Mouse (Mus musculus) Patski (cell line): Measurements from ENCODE around the gene Ciita. TPM values are rescaled to one million over a fixed set of nuclear protein-coding genes. Genes with fewer than 3 reads are reported as not detected.

Experiments
- ATAC-seq: fragments of 100-300 bp; one replicate; pipeline ENCODE4 v1.8.0; 2021
- CTCF ChIA-PET: fragments of 350-600 bp; sonication (Branson Sonifier 250); formaldehyde crosslinking; loops from one replicate; lab custom pipeline; 2022; ENCODE audit warnings: inconsistent platforms; lab: Charles Lee
- POLR2A ChIA-PET: fragments of 350-600 bp; sonication (Branson Sonifier 250); formaldehyde crosslinking; loops from one replicate; lab custom pipeline; 2022; ENCODE audit warnings: antibody characterized with exemption, inconsistent platforms; lab: Charles Lee
- DNase-seq: peaks from one replicate; pipeline ENCODE4 v3.0.0-alpha.2; 2011; ENCODE audit warnings: low read depth, low spot score
- H3K27me3 ChIP-seq: fragments of 371-371 bp; one replicate; pipeline ENCODE4 v1.5.1; 2021
- CTCF ChIP-seq: fragments of 100-300 bp; IDR thresholded peaks from one replicate; pipeline ENCODE4 v1.5.1; 2021
- in situ Hi-C: fragments of 300-500 bp; cut with MboI; formaldehyde crosslinking; loops from 3 replicates; pipeline ENCODE4 v1.11.1; 2018; ENCODE audit warnings: low pct_unique_long_range_greater_than_20kb, mixed read lengths
- polyA plus RNA-seq: library from polyadenylated mRNA; unstranded; gene quantifications from one replicate; pipeline ENCODE4 v1.2.3, GENCODE M21; 2021

Gene Ciita
- polyA plus RNA-seq, 1 experiment from 2014 or later: 0.03 TPM

DNA sequence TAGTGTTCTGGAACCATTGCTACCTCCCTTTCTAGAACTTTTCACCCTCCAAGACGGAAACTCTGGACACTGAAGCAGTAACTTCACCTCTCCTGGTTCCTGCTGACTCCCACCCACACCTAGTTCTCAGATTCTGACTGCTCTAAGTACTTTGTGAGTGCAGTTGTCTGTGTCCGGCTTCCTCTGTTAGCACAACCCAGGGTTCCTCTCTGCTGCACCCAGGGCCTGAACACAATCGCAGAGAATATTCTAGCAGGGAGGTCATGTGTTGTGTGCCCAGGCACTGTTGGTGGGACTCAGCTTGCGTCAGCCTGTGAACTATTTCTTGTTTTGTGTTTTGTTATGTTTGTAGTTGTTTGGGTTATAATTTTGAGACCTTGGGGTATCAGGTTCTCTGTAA, 11.9 kb downstream of the Ciita start:
- ChIA-PET CTCF (no interaction called here), POLR2A (no interaction called here)
- H3K27me3 ChIP-seq: no peaks in the 10 kb centered on the region
- in situ Hi-C loops: no loop called here
- ATAC-seq: no peak
- DNase-seq: no peak
- no peak for TF ChIP-seq CTCF

DNA sequence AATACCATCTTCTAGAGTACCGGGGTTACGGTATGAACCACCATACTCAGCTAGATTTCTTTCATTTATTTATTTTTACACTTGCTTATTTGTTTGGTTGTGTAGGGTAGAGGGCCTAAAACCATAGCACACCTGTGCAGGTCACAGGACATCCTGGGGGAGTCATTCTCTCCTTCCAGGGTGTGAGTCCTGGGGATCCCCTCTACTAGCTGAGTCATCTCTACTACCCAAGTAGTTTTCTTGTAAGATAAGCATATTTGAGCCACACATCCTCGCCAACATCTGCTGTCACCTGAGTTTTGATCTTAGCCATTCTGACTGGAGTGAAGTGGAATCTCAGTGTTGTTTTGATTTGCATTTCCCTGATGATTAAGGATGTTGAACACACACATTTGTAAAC, 12.7 kb downstream of the Ciita start:
- ATAC-seq (no peak), DNase-seq (no peak)
- POLR2A ChIA-PET: no interaction called here
- CTCF ChIA-PET: no interaction called here
- H3K27me3 ChIP-seq: no peaks in the 10 kb centered on the region
- TF ChIP-seq CTCF: no peak
- in situ Hi-C loops: no loop called here

DNA sequence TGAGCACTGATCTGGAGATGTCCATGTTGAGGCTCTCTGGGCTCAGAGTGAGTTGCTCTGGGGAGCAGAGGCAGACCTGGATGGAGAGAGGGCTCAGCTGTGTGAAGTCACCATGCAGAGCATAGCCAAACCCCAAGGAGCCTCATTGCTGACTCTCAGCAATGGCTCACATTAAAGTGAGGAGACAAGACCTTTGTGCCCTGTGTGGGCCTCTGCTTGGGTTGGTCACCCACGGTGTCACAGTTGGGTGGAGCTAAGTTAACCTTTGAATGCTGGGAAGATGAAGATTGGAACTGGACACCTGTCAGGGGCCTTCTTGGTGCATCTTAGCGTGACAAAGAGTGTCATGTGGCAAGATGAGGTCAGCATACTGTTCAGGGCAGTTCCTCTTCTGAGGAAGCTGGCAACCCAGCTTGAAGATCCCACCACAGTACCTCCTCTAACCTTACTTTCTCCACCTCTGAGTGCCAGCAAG, 16.0 kb downstream of the Ciita start:
- H3K27me3 ChIP-seq: no peaks in the 10 kb centered on the region
- POLR2A ChIA-PET: interaction anchor here (0.5 kb wide), 1 partner anchor 837 kb away, joined by 4 read pairs; no protein-coding TSS in a partner anchor
- in situ Hi-C loops: no loop called here
- DNase-seq (no peak), ATAC-seq (no peak)
- TF ChIP-seq CTCF: no peak
- CTCF ChIA-PET: interaction anchor here (1.1 kb wide), 1 partner anchor 25 kb away, joined by 3 read pairs; no protein-coding TSS in a partner anchor

DNA sequence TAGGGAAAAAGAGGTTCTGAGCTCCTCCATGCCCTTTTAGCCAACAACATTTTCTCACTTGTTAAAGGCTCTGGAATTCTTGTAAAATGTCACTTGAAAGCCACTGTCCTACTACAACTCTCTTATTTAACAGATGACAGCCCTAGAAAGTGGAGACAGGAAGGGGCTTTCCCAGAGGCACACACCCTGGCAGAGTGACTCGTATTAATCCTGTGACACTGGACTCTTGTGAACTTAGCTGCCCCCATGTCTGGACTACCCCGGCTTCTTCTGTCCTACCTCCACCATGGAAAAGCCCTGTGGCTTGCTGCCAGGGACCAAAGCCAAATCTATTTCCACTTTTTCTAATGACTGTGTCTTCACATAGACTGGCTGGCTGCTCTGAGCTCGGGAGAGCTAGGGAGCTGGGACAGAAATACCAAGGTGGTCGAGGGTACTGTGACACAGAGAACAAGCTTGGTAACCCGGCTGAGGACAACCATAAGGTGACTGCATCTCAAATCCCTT, 18.3 kb downstream of the Ciita start:
- no peak for DNase-seq
- POLR2A ChIA-PET: no interaction called here
- ATAC-seq: no peak
- no peaks in the 10 kb centered on the region for H3K27me3 ChIP-seq
- CTCF ChIA-PET: no interaction called here
- no peak for TF ChIP-seq CTCF
- in situ Hi-C loops: no loop called here

DNA sequence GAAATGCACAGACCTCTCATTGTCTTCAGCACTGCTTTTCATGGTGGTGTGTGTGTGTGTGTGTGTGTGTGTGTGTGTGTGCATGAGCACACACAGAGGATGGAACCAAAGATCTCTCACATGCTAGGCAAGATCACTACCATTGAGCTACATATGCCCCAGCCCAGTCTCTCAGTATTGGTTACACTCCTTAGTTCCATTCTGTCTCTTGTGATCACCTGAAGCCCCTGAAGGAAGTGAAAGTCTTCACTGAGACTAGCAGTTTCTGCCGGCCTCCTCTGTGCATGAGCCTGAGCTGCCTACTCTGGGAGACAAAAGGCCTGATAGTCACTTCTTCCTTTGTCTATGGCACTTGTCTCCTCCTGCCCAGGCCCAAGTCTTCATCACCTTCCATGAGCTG, 19.3 kb downstream of the Ciita start:
- no peaks in the 10 kb centered on the region for H3K27me3 ChIP-seq
- CTCF ChIA-PET: no interaction called here
- POLR2A ChIA-PET: no interaction called here
- ATAC-seq (no peak), DNase-seq (no peak)
- in situ Hi-C loops: no loop called here
- no peak for TF ChIP-seq CTCF

DNA sequence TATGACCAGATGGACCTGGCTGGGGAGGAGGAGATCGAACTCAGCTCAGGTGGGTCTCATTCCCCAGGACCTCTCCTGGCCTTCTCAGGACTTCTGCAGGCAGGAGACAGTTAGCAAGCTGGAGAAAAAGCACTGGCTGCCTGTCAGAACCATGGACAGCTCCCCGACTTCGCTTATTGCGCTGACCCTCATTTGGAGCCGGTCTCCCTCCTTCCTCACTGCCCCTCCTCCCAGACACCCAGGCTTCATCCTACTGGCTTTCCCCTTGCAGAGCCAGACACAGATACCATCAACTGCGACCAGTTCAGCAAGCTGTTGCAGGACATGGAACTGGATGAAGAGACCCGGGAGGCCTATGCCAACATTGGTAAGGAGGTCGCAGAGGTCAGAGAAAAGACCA, 22.0 kb downstream of the Ciita start:
- ChIA-PET CTCF (no interaction called here), POLR2A (no interaction called here)
- in situ Hi-C loops: no loop called here
- no peak for TF ChIP-seq CTCF
- no peak for ATAC-seq
- H3K27me3 ChIP-seq: no peaks in the 10 kb centered on the region
- peak; percentile 13 for DNase-seq

DNA sequence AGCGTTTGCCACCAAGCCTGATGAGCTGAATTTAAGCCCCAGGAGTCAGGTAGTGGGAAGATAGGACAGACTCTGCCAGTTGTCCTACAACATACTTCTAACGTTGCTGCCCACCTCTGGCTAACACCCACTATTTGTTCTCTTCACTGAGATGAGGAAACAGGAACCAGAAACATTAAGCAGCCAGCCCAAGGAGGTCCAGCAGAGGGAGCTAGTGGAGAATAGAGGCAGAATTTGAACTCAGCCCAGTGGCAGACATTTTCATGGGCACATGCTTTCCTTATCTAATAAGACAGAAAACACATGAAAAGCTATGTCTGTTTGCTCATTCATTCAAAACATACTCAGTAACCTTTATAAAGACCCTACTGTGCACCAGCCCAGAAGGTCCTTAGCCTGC, 23.2 kb downstream of the Ciita start:
- no peak for TF ChIP-seq CTCF
- H3K27me3 ChIP-seq: no peaks in the 10 kb centered on the region
- ATAC-seq (no peak), DNase-seq (no peak)
- CTCF ChIA-PET: no interaction called here
- POLR2A ChIA-PET: no interaction called here
- in situ Hi-C loops: no loop called here

DNA sequence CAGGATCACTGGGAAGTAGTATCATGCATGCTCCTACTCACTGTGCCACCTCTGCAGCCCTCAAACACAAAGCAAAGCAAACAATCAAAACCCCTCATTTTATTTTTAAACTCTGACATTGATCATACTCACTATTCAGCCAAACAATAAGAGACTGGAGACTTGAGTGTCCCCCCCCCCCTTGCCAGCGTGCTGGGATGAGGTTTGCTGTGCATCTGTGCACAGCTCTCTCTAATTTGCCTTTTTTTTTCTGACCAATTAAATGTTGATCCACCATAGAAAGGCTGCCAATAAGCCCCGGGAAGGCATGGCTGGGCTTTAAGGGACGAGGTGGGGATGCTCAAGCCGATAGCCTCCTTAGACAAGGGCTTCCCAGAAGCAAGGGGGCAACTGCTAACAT, 27.6 kb downstream of the Ciita start:
- no peaks in the 10 kb centered on the region for H3K27me3 ChIP-seq
- no peak for TF ChIP-seq CTCF
- CTCF ChIA-PET: no interaction called here
- DNase-seq: no peak
- in situ Hi-C loops: no loop called here
- ATAC-seq: no peak
- POLR2A ChIA-PET: no interaction called here

DNA sequence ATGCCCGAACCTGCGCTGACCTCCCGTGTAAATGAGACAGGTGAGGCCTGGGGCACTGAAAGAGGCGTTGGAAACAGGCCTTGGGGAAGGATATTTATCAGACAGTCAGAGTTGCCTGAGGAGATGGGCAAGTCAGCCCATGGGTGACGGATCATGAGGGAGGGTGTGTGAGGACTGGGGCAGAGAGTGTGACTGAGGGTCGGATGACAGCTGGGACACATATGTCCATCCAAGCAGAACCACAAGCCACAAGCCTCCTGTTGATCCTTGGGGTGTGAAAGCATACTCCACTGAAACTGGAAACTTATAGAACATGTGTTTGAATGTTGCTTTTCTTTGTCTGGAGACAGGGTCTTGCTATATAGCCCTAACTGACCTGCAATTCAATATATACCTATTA, 28.8 kb downstream of the Ciita start:
- no peaks in the 10 kb centered on the region for H3K27me3 ChIP-seq
- in situ Hi-C loops: no loop called here
- DNase-seq (no peak), ATAC-seq (no peak)
- TF ChIP-seq CTCF: no peak
- CTCF ChIA-PET: interaction anchor here (1.6 kb wide), 1 partner anchor 14 kb away, joined by 5 read pairs; no protein-coding TSS in a partner anchor
- POLR2A ChIA-PET: no interaction called here

DNA sequence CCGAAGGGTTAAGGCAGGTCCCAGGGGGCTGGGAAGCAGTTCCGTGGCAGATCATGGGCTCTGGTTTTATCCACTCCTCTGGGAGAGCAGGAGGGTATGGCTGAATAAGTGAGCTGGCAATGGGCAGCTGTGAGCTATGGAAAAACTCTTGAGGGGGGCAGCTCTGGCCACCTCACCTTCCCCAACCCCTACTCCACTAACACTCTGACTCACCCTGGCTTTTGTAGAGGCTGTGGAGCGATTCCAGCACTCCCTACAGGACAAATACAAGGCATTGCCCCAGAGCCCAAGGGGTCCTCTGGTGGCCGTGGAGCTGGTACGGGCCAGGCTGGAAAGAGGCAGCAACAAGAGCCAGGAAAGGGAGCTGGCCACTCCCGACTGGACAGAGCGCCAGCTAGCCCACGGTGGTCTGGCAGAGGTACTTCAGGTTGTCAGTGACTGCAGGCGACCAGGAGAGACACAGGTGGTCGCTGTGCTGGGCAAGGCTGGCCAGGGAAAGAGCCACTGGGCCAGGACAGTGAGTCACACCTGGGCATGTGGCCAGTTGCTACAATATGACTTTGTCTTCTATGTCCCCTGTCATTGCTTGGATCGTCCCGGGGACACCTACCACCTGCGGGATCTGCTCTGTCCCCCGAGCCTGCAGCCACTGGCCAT, 30.7 kb downstream of the Ciita start:
- peak; percentile 45 for ATAC-seq
- ChIA-PET POLR2A (no interaction called here), CTCF (interaction anchor here (0.9 to 1.6 kb wide), 5 partner anchors 11 to 94 kb away, joined by 3 to 5 read pairs (median 4); no protein-coding TSS in a partner anchor)
- TF ChIP-seq CTCF: no peak
- H3K27me3 ChIP-seq: no peaks in the 10 kb centered on the region
- peak; percentile 19 for DNase-seq
- in situ Hi-C loops: loop anchor here (10.0 kb wide), 1 partner anchor 426 kb away; no protein-coding TSS in a partner anchor

DNA sequence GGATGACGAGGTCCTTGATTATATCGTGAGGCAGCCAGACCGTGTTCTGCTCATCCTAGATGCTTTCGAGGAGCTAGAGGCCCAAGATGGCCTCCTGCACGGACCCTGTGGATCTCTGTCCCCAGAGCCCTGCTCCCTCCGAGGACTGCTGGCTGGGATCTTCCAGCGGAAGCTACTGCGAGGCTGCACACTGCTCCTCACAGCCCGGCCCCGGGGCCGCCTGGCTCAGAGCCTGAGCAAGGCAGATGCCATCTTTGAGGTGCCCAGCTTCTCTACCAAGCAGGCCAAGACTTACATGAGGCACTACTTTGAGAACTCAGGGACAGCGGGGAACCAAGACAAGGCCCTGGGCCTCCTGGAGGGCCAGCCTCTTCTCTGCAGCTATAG, 31.3 kb downstream of the Ciita start:
- ATAC-seq: peak; percentile 9
- POLR2A ChIA-PET: no interaction called here
- no peak for TF ChIP-seq CTCF
- no peaks in the 10 kb centered on the region for H3K27me3 ChIP-seq
- no peak for DNase-seq
- CTCF ChIA-PET: interaction anchor here (0.9 to 1.6 kb wide), 4 partner anchors 10 to 94 kb away, joined by 3 to 5 read pairs (median 4); no protein-coding TSS in a partner anchor
- in situ Hi-C loops: loop anchor here (10.0 kb wide), 1 partner anchor 426 kb away; no protein-coding TSS in a partner anchor
